Mouse (Mus musculus): Measurements from ENCODE around the gene Ccdc40.
A peak's percentile ranks its signal among the peaks of the same experiment; 100 is the strongest.

Ccdc40 gene

GRCm38 (mm10) chr11:119208870-119209370 lies 19.5 kb upstream of the Ccdc40 start:
- no peak for DNase-seq (ENCODE audit: low spot score)

- DNase-seq (ENCODE audit: low spot score) = no peak
Measured at GRCm38 (mm10) chr11:119209371-119210025, 18.9 kb upstream of the Ccdc40 start.

DNA sequence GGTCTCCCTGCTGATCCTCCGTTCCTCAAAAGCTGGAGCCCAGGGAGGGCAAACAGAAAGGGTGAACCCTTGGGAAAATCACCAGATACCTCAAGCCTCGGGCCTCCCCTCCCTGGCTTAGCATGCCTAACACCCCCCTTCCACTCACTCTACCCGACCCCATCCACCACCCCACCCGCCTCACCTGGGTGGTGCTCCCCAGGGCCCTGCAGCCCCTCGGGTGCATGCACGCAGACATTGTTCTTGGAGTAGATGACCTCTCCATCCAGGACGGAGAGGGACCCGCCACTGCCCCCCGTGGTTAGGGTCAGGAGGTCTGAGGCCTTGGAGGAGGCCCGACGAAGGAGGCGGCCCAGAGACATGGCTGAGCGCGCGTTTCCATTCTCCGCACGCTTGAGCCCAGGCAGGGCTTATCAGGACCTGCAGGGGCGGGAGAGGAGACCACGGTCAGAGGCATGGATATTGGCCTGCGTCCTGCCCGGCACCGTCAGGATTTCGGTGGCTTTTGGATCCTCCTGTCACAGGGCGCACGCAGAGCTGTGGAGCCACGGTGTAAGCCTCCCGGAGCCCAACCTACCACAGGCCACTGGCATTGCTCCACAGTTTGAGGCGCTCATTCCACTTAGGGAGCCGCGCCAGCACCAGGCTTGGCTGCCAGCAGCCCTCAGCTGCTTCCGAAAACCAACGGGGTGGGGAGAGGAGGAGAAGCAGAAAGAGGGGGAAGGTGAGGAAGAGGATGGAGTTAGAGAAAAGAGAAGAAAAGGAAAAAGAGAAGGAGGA lies 17.9 kb upstream of the Ccdc40 start:
- peak; percentile 30 for DNase-seq (ENCODE audit: low spot score)

GRCm38 (mm10) chr11:119211604-119212309 lies 16.6 kb upstream of the Ccdc40 start:
- no peak for DNase-seq (ENCODE audit: low spot score)

GRCm38 (mm10) chr11:119213166-119213885 lies 15.0 kb upstream of the Ccdc40 start:
- DNase-seq (ENCODE audit: low spot score) = no peak

DNA sequence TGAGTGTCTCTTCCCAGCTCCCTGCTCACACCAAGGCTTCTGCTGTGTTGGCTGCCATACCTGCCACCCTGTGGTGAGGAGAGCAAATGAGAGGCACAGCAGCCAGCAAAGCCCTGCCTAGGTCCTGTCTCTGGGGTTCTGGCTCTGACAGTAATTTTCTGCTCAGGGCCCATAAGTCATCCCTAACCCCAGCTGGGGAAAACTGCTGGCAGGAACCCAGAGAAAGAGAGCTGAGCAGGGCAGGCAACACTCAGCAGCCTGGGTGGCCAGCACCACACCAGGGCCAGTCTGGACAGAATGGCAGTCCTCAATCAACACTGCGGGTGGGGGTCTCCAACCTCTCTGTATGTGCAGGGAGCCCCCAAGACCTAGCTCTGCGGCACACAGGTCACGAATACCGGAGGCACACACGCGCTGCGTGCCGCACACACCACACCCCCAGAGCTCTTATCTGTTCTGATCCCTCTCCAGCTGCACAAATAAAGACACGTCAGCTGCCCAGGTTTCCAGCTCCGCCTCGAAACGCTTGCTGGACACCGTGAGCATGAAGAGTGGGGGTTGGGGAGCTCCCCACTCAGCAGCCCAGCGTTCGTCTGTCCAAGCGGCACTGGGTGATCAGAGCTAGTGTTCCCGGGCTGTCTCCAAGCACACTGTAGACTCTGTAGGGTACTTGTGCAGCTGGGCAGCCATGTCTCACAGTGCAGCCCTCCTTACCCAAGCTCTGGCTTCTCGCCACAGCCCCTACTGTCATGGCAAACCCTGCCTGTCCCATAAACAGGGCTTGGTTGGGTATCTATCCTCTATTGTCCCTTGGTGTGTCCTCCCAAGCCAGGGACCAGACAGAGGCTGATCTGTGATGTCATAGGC lies 13.1 kb upstream of the Ccdc40 start:
- DNase-seq (ENCODE audit: low spot score) = no peak

DNA sequence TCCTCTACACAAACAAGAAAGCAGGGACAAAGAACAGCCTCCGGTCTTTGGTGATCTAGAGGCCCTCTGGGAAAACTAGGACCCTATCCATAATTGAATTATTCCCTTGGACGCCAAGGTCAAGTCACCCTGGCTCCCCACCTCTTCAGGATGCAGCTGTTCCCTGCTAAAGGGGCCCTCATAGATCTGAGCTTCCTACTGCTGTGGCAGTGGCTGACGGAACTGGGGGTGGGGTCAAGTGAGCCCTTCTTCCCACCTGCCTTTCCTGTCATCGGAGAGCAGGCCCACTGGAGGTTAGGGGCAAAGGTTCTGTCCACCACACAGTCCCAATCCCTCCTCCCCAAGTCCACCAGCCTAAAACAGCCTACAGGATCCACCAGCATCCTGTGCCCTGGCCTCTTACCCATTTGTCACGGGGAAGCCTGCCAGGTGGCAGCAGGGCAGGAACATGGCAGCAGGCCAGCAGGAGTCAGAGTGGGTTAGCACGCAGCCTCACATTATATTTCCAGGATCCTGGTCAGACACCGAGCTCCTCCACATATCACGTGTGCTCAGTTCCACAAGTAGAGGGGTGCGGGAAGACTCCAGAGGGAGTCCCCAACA lies 12.4 kb upstream of the Ccdc40 start:
- no peak for DNase-seq (ENCODE audit: low spot score)

GRCm38 (mm10) chr11:119217861-119218260 lies 10.5 kb upstream of the Ccdc40 start:
- no peak for DNase-seq (ENCODE audit: low spot score)

- DNase-seq (ENCODE audit: low spot score) = no peak
Measured at GRCm38 (mm10) chr11:119219816-119220465, 8.4 kb upstream of the Ccdc40 start.

GRCm38 (mm10) chr11:119221812-119222510 lies 6.4 kb upstream of the Ccdc40 start:
- DNase-seq (ENCODE audit: low spot score) = no peak

DNA sequence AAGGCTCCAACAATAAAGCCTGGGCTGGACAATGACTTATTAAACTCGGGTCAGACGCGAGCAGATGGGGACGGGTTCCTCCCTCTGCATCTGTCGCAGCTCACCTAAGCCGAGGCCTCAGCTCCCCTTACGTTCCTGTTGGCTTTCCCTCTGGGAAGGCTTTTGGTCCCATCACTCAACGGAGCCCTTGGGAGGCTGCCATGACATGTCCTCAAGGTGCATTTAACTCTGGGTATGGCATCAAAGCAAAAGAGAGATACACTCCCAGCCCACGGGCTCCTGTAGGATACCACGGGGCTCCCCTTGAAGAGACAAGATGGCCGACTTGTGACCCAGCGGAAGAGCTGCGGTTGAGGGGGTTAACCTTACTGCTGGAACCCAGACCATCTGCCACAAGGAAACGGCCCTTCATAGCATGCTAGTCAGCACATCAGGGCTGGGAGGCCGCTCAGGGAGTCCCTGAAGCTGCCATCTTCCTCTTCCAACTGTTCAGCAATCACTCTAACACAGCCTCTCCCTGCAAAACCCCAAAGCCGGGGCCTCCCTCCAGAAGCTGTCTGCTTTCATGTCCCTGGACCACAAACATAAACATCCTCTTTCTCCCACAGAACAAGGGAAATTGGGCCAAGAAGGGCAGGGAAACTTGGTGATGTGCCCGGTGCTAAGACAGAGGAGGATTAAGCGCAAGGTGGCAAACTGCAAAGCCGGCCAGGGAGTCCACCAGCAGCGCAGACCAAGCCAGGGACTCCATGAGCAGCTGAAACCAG lies 5.1 kb upstream of the Ccdc40 start:
- DNase-seq (ENCODE audit: low spot score) = no peak

DNA sequence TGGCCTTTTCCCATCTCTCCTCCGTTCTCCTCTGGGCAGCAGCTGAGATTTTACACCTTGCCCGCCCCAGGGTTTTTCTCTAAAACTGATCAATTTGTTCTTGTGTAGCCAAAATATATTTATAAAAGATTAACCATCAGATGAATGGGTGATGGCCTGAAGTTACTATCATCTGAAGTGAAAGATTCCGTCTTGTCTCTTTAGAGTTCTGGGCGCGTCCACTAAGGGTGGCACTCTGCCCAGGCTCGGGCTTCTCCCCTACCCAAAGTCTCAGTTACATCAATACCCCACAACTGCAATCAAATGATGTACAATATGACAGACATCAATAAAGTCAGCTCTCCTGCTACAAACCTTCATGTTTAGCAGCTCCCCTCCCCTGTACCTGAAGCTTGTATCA lies 3.4 kb upstream of the Ccdc40 start:
- no peak for DNase-seq (ENCODE audit: low spot score)

DNA sequence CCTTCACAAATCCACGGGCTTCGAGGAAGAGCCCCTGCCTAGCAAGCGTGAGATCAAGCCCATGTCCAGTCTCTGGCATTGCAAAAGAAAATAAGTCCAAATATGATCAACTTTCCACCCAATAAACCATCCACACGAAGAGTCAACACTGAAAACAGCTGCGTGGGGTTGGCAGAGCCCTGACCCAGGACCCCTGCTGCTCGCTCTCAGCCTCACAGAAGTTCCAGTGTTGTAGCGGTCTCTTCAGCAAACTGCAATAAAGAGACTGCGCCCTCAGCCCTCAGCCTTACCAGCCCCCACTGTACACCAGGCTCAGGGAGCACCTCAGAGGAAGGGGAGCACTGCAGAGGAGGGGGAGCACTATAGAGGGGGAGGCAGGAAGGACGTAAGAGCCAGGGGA lies 2.7 kb upstream of the Ccdc40 start:
- no peak for DNase-seq (ENCODE audit: low spot score)

GRCm38 (mm10) chr11:119227591-119227990 lies 781 bp upstream of the Ccdc40 start:
- DNase-seq (ENCODE audit: low spot score) = no peak

- DNase-seq (ENCODE audit: low spot score) = no peak
Measured at GRCm38 (mm10) chr11:119228846-119229626, 664 bp downstream of the Ccdc40 start.

DNA sequence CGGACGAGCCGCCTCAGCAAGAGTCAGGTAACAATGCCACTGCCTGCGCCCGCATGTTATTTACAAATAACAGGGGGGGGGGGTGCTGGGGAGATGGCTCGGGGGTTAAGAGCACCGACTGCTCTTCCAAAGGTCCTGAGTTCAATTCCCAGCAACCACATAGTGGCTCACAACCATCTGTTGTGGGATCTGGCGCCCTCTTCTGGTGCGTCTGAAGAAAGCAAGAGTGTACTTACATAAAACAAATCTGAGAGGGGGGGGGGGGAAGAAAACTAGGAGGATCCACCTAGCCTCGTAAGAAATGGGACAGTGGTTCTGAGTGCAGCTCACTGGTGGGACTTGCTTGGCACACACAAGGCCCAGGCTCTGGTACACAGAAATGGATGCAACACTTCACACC lies 6.4 kb downstream of the Ccdc40 start:
- DNase-seq (ENCODE audit: low spot score) = no peak

DNA sequence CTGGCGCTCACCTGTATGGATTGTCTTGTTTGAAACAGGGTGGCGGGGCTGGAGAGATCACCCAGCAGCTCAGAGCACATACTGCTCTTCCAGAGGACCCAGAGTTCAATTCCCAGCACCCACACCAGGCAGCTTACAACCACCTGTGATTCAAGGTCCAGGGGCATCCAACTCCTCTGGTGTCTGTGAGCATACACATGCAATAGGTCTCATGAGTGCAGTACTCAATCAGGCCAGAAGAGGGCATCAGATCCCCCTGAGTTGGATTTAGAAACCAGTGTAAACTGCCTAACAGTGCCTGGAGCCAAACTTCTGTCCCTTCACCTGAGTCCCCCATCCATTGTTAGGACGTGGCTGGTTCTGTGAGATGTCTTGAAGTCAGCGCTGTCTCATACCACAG lies 7.2 kb downstream of the Ccdc40 start:
- no peak for DNase-seq (ENCODE audit: low spot score)

- no peak for DNase-seq (ENCODE audit: low spot score)
Measured at GRCm38 (mm10) chr11:119236354-119236753, 8.0 kb downstream of the Ccdc40 start.

All from ovary, postnatal 10 days (tissue).